Mouse (Mus musculus) midbrain, embryonic 11.5 days (tissue): ENCODE measurements around the gene Vps35l. TPM values are rescaled to one million over a fixed set of nuclear protein-coding genes. Genes with fewer than 3 reads are reported as not detected.

Experiments used
- ATAC-seq: fragments of 200-750 bp; cut with Nextera tagmentation; 2 replicates; pipeline ENCODE4 v1.8.0; 2017; ENCODE audit warnings: moderate TSS enrichment, moderate library complexity; ENCODE audit not compliant: low FRiP score
- DNase-seq: peaks from one replicate; pipeline ENCODE4 v3.0.0; 2015; ENCODE audit warnings: low spot score; ENCODE audit errors: missing footprints
- H3K27ac ChIP-seq: fragments of 300-500 bp; sonication (generic); 2 replicates; pipeline ENCODE4 v1.5.1; 2014; ENCODE audit warnings: low read depth, low read length
- H3K27me3 ChIP-seq: fragments of 300-500 bp; sonication (generic); 2 replicates; pipeline ENCODE4 v1.6.1; 2014; ENCODE audit warnings: mild to moderate bottlenecking, low read length, moderate library complexity, mixed read lengths; ENCODE audit not compliant: control insufficient read depth, insufficient read depth
- H3K36me3 ChIP-seq: fragments of 300-500 bp; sonication (generic); 2 replicates; pipeline ENCODE4 v1.6.1; 2014; ENCODE audit warnings: mild to moderate bottlenecking, low read length, moderate library complexity, mixed read lengths; ENCODE audit not compliant: control insufficient read depth, insufficient read depth
- H3K4me1 ChIP-seq: fragments of 300-500 bp; sonication (generic); 2 replicates; pipeline ENCODE4 v1.6.1; 2014; ENCODE audit warnings: low read length; ENCODE audit not compliant: control insufficient read depth, insufficient read depth
- H3K4me2 ChIP-seq: fragments of 300-500 bp; sonication (generic); 2 replicates; pipeline ENCODE4 v1.6.1; 2014; ENCODE audit warnings: mild to moderate bottlenecking, moderate library complexity
- H3K4me3 ChIP-seq: fragments of 300-500 bp; sonication (generic); 2 replicates; pipeline ENCODE4 v1.5.1; 2014; ENCODE audit warnings: low read depth, low read length
- H3K9ac ChIP-seq: fragments of 300-500 bp; sonication (generic); 2 replicates; pipeline ENCODE4 v1.6.1; 2014; ENCODE audit warnings: low read length
- H3K9me3 ChIP-seq: fragments of 300-500 bp; sonication (generic); 2 replicates; pipeline ENCODE4 v1.6.1; 2016; ENCODE audit warnings: low read length; ENCODE audit not compliant: control insufficient read depth
- WGBS: fragments of 180-500 bp; shearing (Covaris S2); extraction: QIAGEN DNeasy Blood & Tissue Kit; methylation state at CpG from one replicate; pipeline ENCODE4 v1.1.7; 2014; 5-methylcytosine and 5-hydroxymethylcytosine counted together
- polyA plus RNA-seq: library from polyadenylated mRNA; unstranded; fragments of >200 nt; fragmentation: Nextera tagmentation; extraction: Ambion mirVana; gene quantifications from 2 replicates; pipeline ENCODE4 v1.2.1, GENCODE M21; 2014

The Vps35l gene
- polyA plus RNA-seq, 1 experiment from 2014 or later, result 74.2 TPM

GRCm38 (mm10) chr7:118725459-118725858 lies 14.6 kb upstream of the Vps35l start:
- no peak for ATAC-seq
- H3K4me1 ChIP-seq, result no peaks in the 10 kb centered on the region
- WGBS, result 90% methylated on average over 2 of the region's 2 CpGs
- DNase-seq, result no peak
- H3K36me3 ChIP-seq, result peaks cover 17% of the 10 kb centered on the region
- no peak overlapping the region for H3K9ac ChIP-seq
- H3K4me3 ChIP-seq, result no peak overlapping the region
- no peak overlapping the region for H3K4me2 ChIP-seq
- no peaks in the 10 kb centered on the region for H3K9me3 ChIP-seq
- no peaks in the 10 kb centered on the region for H3K27me3 ChIP-seq
- no peak overlapping the region for H3K27ac ChIP-seq

- no peak for ATAC-seq
- H3K9ac ChIP-seq, result no peak overlapping the region
- H3K4me1 ChIP-seq, result no peaks in the 10 kb centered on the region
- H3K4me2 ChIP-seq, result no peak overlapping the region
- H3K27ac ChIP-seq, result no peak overlapping the region
- peaks cover 16% of the 10 kb centered on the region for H3K36me3 ChIP-seq
- whole genome bisulfite sequencing, result 95% methylated on average over 13 of the region's 13 CpGs
- DNase-seq, result no peak
- no peaks in the 10 kb centered on the region for H3K9me3 ChIP-seq
- H3K27me3 ChIP-seq, result no peaks in the 10 kb centered on the region
- no peak overlapping the region for H3K4me3 ChIP-seq
Observed at GRCm38 (mm10) chr7:118728846-118729587, 11.0 kb upstream of the Vps35l start.

- H3K9ac ChIP-seq, result no peak overlapping the region
- H3K4me1 ChIP-seq, result no peaks in the 10 kb centered on the region
- H3K27me3 ChIP-seq, result no peaks in the 10 kb centered on the region
- no peak overlapping the region for H3K27ac ChIP-seq
- no peaks in the 10 kb centered on the region for H3K9me3 ChIP-seq
- 94% methylated on average over 3 of the region's 3 CpGs for WGBS
- H3K4me3 ChIP-seq, result no peak overlapping the region
- DNase-seq (no peak), ATAC-seq (no peak)
- H3K36me3 ChIP-seq, result peaks cover 11% of the 10 kb centered on the region
- no peak overlapping the region for H3K4me2 ChIP-seq
Observed at GRCm38 (mm10) chr7:118731781-118732180, 8.2 kb upstream of the Vps35l start.

- H3K4me1 ChIP-seq, result no peaks in the 10 kb centered on the region
- ATAC-seq, result no peak
- no peak overlapping the region for H3K9ac ChIP-seq
- no peak overlapping the region for H3K27ac ChIP-seq
- no peaks in the 10 kb centered on the region for H3K9me3 ChIP-seq
- no peaks in the 10 kb centered on the region for H3K27me3 ChIP-seq
- no peak overlapping the region for H3K4me3 ChIP-seq
- no peak for DNase-seq
- H3K36me3 ChIP-seq, result peaks cover 6% of the 10 kb centered on the region
- 94% methylated on average over 13 of the region's 13 CpGs for WGBS
- H3K4me2 ChIP-seq, result no peak overlapping the region
Observed at GRCm38 (mm10) chr7:118733225-118733624, 6.8 kb upstream of the Vps35l start.

- DNase-seq, result no peak
- WGBS, result 77% methylated on average over 1 of the region's 1 CpGs
- no peak overlapping the region for H3K27ac ChIP-seq
- no peaks in the 10 kb centered on the region for H3K27me3 ChIP-seq
- H3K9me3 ChIP-seq, result no peaks in the 10 kb centered on the region
- H3K9ac ChIP-seq, result no peak overlapping the region
- no peak overlapping the region for H3K4me2 ChIP-seq
- peaks cover 10% of the 10 kb centered on the region for H3K4me1 ChIP-seq
- H3K36me3 ChIP-seq, result 0 out of 2 replicates have a peak, but pooled peaks cover 2% of the 10 kb centered on the region
- H3K4me3 ChIP-seq, result no peak overlapping the region
- ATAC-seq, result no peak
Observed at GRCm38 (mm10) chr7:118738730-118739129, 1.3 kb upstream of the Vps35l start.

- H3K36me3 ChIP-seq, result 0 out of 2 replicates have a peak, but pooled peaks cover 2% of the 10 kb centered on the region
- peak; percentile 99 for DNase-seq
- no peaks in the 10 kb centered on the region for H3K27me3 ChIP-seq
- peaks cover 10% of the 10 kb centered on the region for H3K4me1 ChIP-seq
- ATAC-seq, result peak; percentile 95
- peak overlapping the region; percentile 77 for H3K9ac ChIP-seq
- H3K4me2 ChIP-seq, result peak overlapping the region; percentile 76
- H3K9me3 ChIP-seq, result no peaks in the 10 kb centered on the region
- H3K4me3 ChIP-seq, result peak overlapping the region; percentile 71
- H3K27ac ChIP-seq, result no peak overlapping the region
- 2% methylated on average over 41 of the region's 41 CpGs for WGBS
Observed at GRCm38 (mm10) chr7:118740532-118741338, 709 bp downstream of the Vps35l start.

- no peaks in the 10 kb centered on the region for H3K9me3 ChIP-seq
- no peak overlapping the region for H3K4me2 ChIP-seq
- no peaks in the 10 kb centered on the region for H3K27me3 ChIP-seq
- no peak overlapping the region for H3K9ac ChIP-seq
- H3K27ac ChIP-seq, result no peak overlapping the region
- H3K4me1 ChIP-seq, result peaks cover 10% of the 10 kb centered on the region
- no peak for ATAC-seq
- H3K36me3 ChIP-seq, result 0 out of 2 replicates have a peak, but pooled peaks cover 2% of the 10 kb centered on the region
- WGBS, result 90% methylated on average over 4 of the region's 6 CpGs
- DNase-seq, result no peak
- H3K4me3 ChIP-seq, result no peak overlapping the region
Observed at GRCm38 (mm10) chr7:118742278-118742677, 2.3 kb downstream of the Vps35l start.

- ATAC-seq (no peak), DNase-seq (no peak)
- 85% methylated on average over 5 of the region's 5 CpGs for WGBS
Observed at GRCm38 (mm10) chr7:118744766-118745165, 4.7 kb downstream of the Vps35l start.

More at GRCm38 (mm10) chr7:118744766-118745165, 4.7 kb downstream of the Vps35l start:
- Histone ChIP-seq H3K4me1 (peaks cover 10% of the 10 kb centered on the region), H3K4me2 (no peak overlapping the region), H3K4me3 (no peak overlapping the region), H3K9me3 (no peaks in the 10 kb centered on the region), H3K9ac (no peak overlapping the region), H3K27me3 (no peaks in the 10 kb centered on the region), H3K27ac (no peak overlapping the region), H3K36me3 (peaks cover 2% of the 10 kb centered on the region; the same call in 1 of the 2 replicates)
